Mouse (Mus musculus): ENCODE results near the gene Cdc42. TPM values are rescaled to one million over a fixed set of nuclear protein-coding genes. Genes with fewer than 3 reads are reported as not detected.

Gene Cdc42
- 290 TPM for polyA plus RNA-seq (2014; fragmentation: Illumina TruSeq; extraction: RNeasy Lipid Tissue Mini Kit (QIAGEN cat#74804); ENCODE audit: low read depth, low replicate concordance)

GRCm38 (mm10) chr4:137357517-137358254, at the start of gene Cdc42:
Gene Cdc42 (minus strand): TSS chr4:137357720.

GRCm38 (mm10) chr4:137277166-137277513, 80.4 kb downstream of the Cdc42 start, which contains the start of gene Wnt4:
Gene Wnt4 (plus strand): TSS chr4:137277489.

Other genes starting within 250 kb of the Cdc42 start
- gene Wnt4, start 80.2 kb downstream of the Cdc42 start, polyA plus RNA-seq (2014; fragmentation: Illumina TruSeq; extraction: RNeasy Lipid Tissue Mini Kit (QIAGEN cat#74804); ENCODE audit: low read depth, low replicate concordance): 5.3 TPM
- gene Cela3a, start 52.1 kb upstream of the Cdc42 start, polyA plus RNA-seq (2014; fragmentation: Illumina TruSeq; extraction: RNeasy Lipid Tissue Mini Kit (QIAGEN cat#74804); ENCODE audit: low read depth, low replicate concordance): not detected
- gene Cela3b, start 72.8 kb upstream of the Cdc42 start, polyA plus RNA-seq (2014; fragmentation: Illumina TruSeq; extraction: RNeasy Lipid Tissue Mini Kit (QIAGEN cat#74804); ENCODE audit: low read depth, low replicate concordance): 0.36 TPM
- gene 1700013G24Rik, start 95.6 kb upstream of the Cdc42 start, polyA plus RNA-seq (2014; fragmentation: Illumina TruSeq; extraction: RNeasy Lipid Tissue Mini Kit (QIAGEN cat#74804); ENCODE audit: low read depth, low replicate concordance): 16.5 TPM
- 124 TPM for gene Hspg2, start 111.0 kb upstream of the Cdc42 start, polyA plus RNA-seq (2014; fragmentation: Illumina TruSeq; extraction: RNeasy Lipid Tissue Mini Kit (QIAGEN cat#74804); ENCODE audit: low read depth, low replicate concordance)
- not detected for gene Ldlrad2, start 216.8 kb upstream of the Cdc42 start, polyA plus RNA-seq (2014; fragmentation: Illumina TruSeq; extraction: RNeasy Lipid Tissue Mini Kit (QIAGEN cat#74804); ENCODE audit: low read depth, low replicate concordance)
- gene Usp48, start 236.0 kb upstream of the Cdc42 start, polyA plus RNA-seq (2014; fragmentation: Illumina TruSeq; extraction: RNeasy Lipid Tissue Mini Kit (QIAGEN cat#74804); ENCODE audit: low read depth, low replicate concordance): 66.4 TPM